Mouse (Mus musculus) kidney, adult 2 months (tissue): ENCODE data around the gene Tbx1. TPM values are rescaled to one million over a fixed set of nuclear protein-coding genes. Genes with fewer than 3 reads are reported as not detected.
A peak's percentile ranks its signal among the peaks of the same experiment; 100 is the strongest.

Experiments
- DNase-seq: peaks from one replicate; pipeline ENCODE4 v3.0.0; 2021
- H3K27ac ChIP-seq: fragments of 200-500 bp; 2 replicates; pipeline ENCODE4 v1.5.1; 2012; ENCODE audit warnings: low read depth, low read length, control low read depth, inconsistent platforms; ENCODE audit not compliant: insufficient read depth
- H3K27me3 ChIP-seq: fragments of 200-500 bp; replicated peaks from 2 replicates; pipeline ENCODE4 v1.6.1; 2012; ENCODE audit warnings: mild to moderate bottlenecking, moderate library complexity, low read length, inconsistent platforms; ENCODE audit not compliant: control insufficient read depth, insufficient read depth
- H3K36me3 ChIP-seq: fragments of 200-500 bp; 2 replicates; pipeline ENCODE4 v1.6.1; 2012; ENCODE audit warnings: mild to moderate bottlenecking, moderate library complexity, low read length, inconsistent platforms; ENCODE audit not compliant: control insufficient read depth, insufficient read depth
- H3K4me1 ChIP-seq: fragments of 200-500 bp; 2 replicates; pipeline ENCODE4 v1.6.1; 2011; ENCODE audit warnings: low read length; ENCODE audit not compliant: control insufficient read depth, insufficient read depth
- H3K4me3 ChIP-seq: fragments of 200-500 bp; 2 replicates; pipeline ENCODE4 v1.5.1; 2011; ENCODE audit warnings: mild to moderate bottlenecking, low read depth, low read length, control low read depth; ENCODE audit not compliant: insufficient read depth
- CTCF ChIP-seq: fragments of 200-500 bp; conservative IDR thresholded peaks from 2 replicates; pipeline ENCODE4 v1.5.1; 2011; ENCODE audit warnings: low read depth, mild to moderate bottlenecking, control low read depth, low read length, moderate library complexity, mixed read lengths; ENCODE audit not compliant: insufficient read depth, insufficient read length
- POLR2A ChIP-seq: fragments of 200-500 bp; IDR thresholded peaks from one replicate; pipeline ENCODE4 v1.6.1; 2011; ENCODE audit warnings: low read depth, low read length, control low read depth
- whole genome bisulfite sequencing: fragments of 180-500 bp; shearing (Covaris S2); methylation state at CpG from one replicate; pipeline ENCODE4 v1.1.7; 2018; 5-methylcytosine and 5-hydroxymethylcytosine counted together
- polyA plus RNA-seq: library from polyadenylated mRNA; depleted of rRNA; stranded (reverse); fragments of >200 nt; gene quantifications from 2 replicates; pipeline ENCODE4 v1.2.3, GENCODE M21; 2012; rRNA removed

Tbx1 gene
- 0.15 and 1.7 TPM in 2 replicates for polyA plus RNA-seq

GRCm38 (mm10) chr16:18589804-18590790 is at the start of gene Tbx1:
Gene Tbx1, minus strand, starts transcription at chr16:18590671.
- H3K27ac ChIP-seq: no peak within 1 kb of the TSS
- WGBS: 13% methylated on average over 48 of the region's 48 CpGs
- H3K36me3 ChIP-seq: no peaks in the 10 kb centered on the region
- peak; percentile 35 for DNase-seq
- TF ChIP-seq CTCF (peak; percentile 37), POLR2A (no peak)
- no peaks in the 10 kb centered on the region; the same call in 1 of the 2 replicates for H3K27me3 ChIP-seq
- peak within 1 kb of the TSS; percentile 41 for H3K4me3 ChIP-seq
- H3K4me1 ChIP-seq: no peaks in the 10 kb centered on the region

- Histone ChIP-seq H3K27me3 (no peaks in the 10 kb centered on the region), H3K27ac (no peak overlapping the region), H3K4me3 (no peak overlapping the region), H3K4me1 (no peaks in the 10 kb centered on the region), H3K36me3 (no peaks in the 10 kb centered on the region)
- 77% methylated on average over 1 of the region's 1 CpGs for WGBS
- no peak for TF ChIP-seq POLR2A
- no peak for TF ChIP-seq CTCF
- no peak for DNase-seq
Observed at GRCm38 (mm10) chr16:18639382-18639929, 49.0 kb upstream of the Tbx1 start.

DNA sequence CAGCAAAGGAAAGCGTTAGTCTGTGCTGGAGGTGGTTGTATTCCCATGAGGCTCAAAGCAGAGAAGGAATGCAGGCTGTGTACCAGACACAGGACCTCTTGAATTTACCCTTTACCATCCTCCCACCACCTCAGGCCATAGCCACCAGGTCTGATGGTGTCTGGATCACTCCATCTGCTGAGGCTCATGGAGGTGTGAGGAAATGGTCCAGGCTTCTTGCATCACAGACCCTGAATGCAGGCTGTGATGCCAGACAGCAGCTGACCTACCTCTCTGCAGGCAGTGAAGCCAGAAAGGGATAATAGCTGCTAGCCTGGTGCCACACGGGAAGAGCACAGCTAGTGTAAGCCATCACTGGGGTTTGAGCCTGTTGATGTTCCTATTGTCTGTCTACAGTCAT is 47.9 kb upstream of the Tbx1 start:
- H3K36me3 ChIP-seq: no peaks in the 10 kb centered on the region
- no peak overlapping the region for H3K27ac ChIP-seq
- no peaks in the 10 kb centered on the region for H3K4me1 ChIP-seq
- TF ChIP-seq CTCF (no peak), POLR2A (no peak)
- DNase-seq: no peak
- H3K4me3 ChIP-seq: no peak overlapping the region
- no peaks in the 10 kb centered on the region for H3K27me3 ChIP-seq
- 55% methylated on average over 2 of the region's 2 CpGs for WGBS

DNA sequence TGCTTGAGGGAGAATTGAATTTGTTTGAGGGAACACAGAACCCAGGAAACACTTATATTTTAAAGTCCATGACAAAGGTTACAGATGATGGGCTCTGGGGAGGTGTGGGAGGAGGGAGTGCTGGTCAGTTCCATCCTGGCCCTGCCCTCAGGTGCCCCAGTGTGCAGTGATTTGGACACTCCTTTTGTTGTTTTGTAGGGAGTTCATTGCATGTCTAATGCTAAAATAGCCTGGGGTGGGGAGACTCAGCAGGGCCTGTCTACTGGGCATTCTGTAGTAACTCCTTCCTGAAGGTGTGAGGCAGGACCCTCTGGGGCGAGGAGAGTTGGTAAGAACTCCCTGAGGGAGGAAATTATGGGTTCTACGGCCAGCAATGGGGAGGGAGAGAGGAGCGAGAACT is 46.3 kb upstream of the Tbx1 start:
- no peaks in the 10 kb centered on the region for H3K4me1 ChIP-seq
- H3K4me3 ChIP-seq: no peak overlapping the region
- no peaks in the 10 kb centered on the region for H3K36me3 ChIP-seq
- WGBS: 54% methylated on average over 3 of the region's 3 CpGs
- no peak overlapping the region for H3K27ac ChIP-seq
- H3K27me3 ChIP-seq: no peaks in the 10 kb centered on the region
- DNase-seq: no peak
- no peak for TF ChIP-seq CTCF
- no peak for TF ChIP-seq POLR2A

DNA sequence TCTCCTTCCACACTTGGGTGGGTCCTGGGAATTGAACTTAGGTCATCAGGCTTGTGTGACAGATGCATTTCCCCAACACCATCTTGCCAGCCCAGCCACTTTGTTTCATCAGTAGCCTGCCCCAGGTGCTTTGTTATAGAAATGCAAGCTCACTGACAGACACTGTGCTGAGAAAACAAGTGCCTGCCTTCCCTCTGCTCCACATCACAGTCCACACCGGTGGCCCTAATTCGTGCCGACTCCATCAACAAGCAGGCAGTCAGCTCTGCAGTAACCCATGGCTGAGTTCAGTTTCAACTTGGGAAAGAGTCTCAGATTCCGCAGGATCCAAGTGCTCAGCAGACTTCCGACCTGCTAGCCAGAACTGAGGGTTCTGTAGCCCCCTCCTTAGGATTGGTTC is 45.9 kb upstream of the Tbx1 start:
- no peak for DNase-seq
- no peaks in the 10 kb centered on the region for H3K27me3 ChIP-seq
- no peaks in the 10 kb centered on the region for H3K4me1 ChIP-seq
- no peak overlapping the region for H3K4me3 ChIP-seq
- 58% methylated on average over 5 of the region's 5 CpGs for WGBS
- no peaks in the 10 kb centered on the region for H3K36me3 ChIP-seq
- no peak for TF ChIP-seq POLR2A
- TF ChIP-seq CTCF: no peak
- H3K27ac ChIP-seq: no peak overlapping the region

- no peaks in the 10 kb centered on the region for H3K27me3 ChIP-seq
- no peak overlapping the region for H3K4me3 ChIP-seq
- no peak for TF ChIP-seq POLR2A
- TF ChIP-seq CTCF: no peak
- H3K27ac ChIP-seq: no peak overlapping the region
- no peak for DNase-seq
- no peaks in the 10 kb centered on the region for H3K4me1 ChIP-seq
- H3K36me3 ChIP-seq: no peaks in the 10 kb centered on the region
- 17% methylated on average over 1 of the region's 1 CpGs for WGBS
Observed at GRCm38 (mm10) chr16:18633333-18633732, 42.9 kb upstream of the Tbx1 start.

DNA sequence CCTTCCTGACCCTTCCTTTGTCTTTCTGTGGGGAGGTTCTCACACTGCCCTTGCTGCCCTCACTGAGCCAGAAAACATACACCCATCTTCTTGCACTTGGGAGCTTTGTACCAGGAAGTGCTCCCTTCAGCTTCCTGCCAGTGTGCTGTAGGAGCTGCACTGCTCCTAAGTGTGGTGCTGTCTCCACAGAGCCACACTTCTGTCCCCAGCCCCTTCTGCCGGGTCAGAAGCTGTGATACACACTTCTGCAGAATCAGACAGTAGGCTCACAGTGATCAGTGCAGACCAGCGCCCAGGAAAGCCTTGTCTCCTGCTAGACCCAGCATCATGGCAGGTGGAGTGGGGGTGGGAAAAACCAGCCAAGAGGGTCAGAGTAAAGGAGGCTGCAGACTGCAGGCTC is 42.3 kb upstream of the Tbx1 start:
- Histone ChIP-seq H3K36me3 (no peaks in the 10 kb centered on the region), H3K4me1 (no peaks in the 10 kb centered on the region), H3K27me3 (no peaks in the 10 kb centered on the region), H3K27ac (no peak overlapping the region), H3K4me3 (no peak overlapping the region)
- 68% methylated on average over 2 of the region's 2 CpGs for WGBS
- TF ChIP-seq POLR2A (no peak), CTCF (no peak)
- DNase-seq: no peak

DNA sequence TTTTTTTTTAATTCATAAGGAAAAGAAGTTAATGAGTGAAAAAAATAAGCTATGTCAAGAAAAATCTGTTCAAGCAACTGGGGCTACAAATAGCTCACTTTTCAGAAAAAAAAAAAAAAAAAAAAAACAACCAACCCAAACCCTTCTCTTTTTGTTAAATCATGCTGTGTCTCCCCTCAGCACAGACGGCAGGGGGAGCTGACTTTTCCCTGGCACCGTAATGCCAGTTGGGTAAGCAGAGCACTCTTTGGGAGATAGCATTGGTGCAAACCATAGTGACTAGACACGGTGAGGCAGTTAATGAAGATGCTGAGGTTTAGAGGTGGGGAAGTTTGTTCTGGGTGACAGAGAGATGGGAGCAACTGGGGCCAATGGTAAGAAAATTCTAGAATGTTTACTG is 41.6 kb upstream of the Tbx1 start:
- Histone ChIP-seq H3K4me1 (no peaks in the 10 kb centered on the region), H3K27ac (no peak overlapping the region), H3K27me3 (no peaks in the 10 kb centered on the region), H3K4me3 (no peak overlapping the region), H3K36me3 (no peaks in the 10 kb centered on the region)
- WGBS: 54% methylated on average over 3 of the region's 3 CpGs
- DNase-seq: no peak
- TF ChIP-seq POLR2A (no peak), CTCF (0 out of 2 replicates have a peak, but pooled peaks have one; percentile 18)
